Mouse (Mus musculus) forebrain, embryonic 10.5 days (tissue): ENCODE results near the gene Cpne4. TPM values are rescaled to one million over a fixed set of nuclear protein-coding genes. Genes with fewer than 3 reads are reported as not detected.

Experiments used
- DNase-seq: peaks from one replicate; pipeline ENCODE4 v3.0.0-alpha.2; 2017; ENCODE audit warnings: low spot score; ENCODE audit errors: extremely low spot score
- H3K27ac ChIP-seq: fragments of 300-500 bp; sonication (generic); 2 replicates; pipeline ENCODE4 v1.5.1; 2016; ENCODE audit warnings: mild to moderate bottlenecking
- H3K27me3 ChIP-seq: fragments of 300-500 bp; sonication (generic); 2 replicates; pipeline ENCODE4 v1.6.1; 2016; ENCODE audit warnings: mild to moderate bottlenecking; ENCODE audit not compliant: poor library complexity, severe bottlenecking
- H3K36me3 ChIP-seq: fragments of 300-500 bp; sonication (generic); replicated peaks from 2 replicates; pipeline ENCODE4 v1.6.1; 2016; ENCODE audit warnings: mild to moderate bottlenecking, moderate library complexity
- H3K4me1 ChIP-seq: fragments of 300-500 bp; sonication (generic); 2 replicates; pipeline ENCODE4 v1.6.1; 2016
- H3K4me3 ChIP-seq: fragments of 300-500 bp; sonication (generic); 2 replicates; pipeline ENCODE4 v1.5.1; 2016; ENCODE audit warnings: mild to moderate bottlenecking, moderate library complexity
- H3K9me3 ChIP-seq: fragments of 300-500 bp; sonication (generic); 2 replicates; pipeline ENCODE4 v1.6.1; 2016; ENCODE audit warnings: mild to moderate bottlenecking, moderate library complexity
- WGBS: fragments of 180-500 bp; shearing (Covaris S2); methylation state at CpG from one replicate; pipeline ENCODE4 v1.1.7; 2016; 5-methylcytosine and 5-hydroxymethylcytosine counted together
- polyA plus RNA-seq: library from polyadenylated mRNA; unstranded; fragments of >200 nt; fragmentation: Nextera tagmentation; extraction: Ambion mirVana; gene quantifications from 2 replicates; pipeline ENCODE4 v1.2.1, GENCODE M21; 2016

The Cpne4 gene
- 0.25 and 0.35 TPM in 2 replicates for polyA plus RNA-seq

DNA sequence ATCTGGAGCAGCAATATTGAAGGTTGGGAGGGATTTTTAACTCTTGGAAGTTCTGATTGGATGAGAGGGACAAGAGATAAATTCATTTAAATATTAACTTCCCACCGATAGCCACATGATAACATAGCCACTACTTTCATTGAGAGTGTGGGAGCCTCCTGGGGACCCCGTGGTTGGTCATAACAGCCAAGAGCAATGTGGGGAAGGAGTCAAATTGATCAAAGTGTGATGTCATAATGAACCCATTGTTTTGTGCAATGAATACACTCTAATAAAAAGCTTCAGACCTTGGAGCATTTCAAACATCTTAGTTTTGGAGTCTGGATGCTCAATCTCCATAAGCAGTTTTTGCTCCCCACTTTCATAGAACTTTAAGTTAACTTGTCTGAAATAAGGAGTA lies at the start of gene Cpne4:
TSS of gene Cpne4 (plus strand) at position 301 of the 400 bp plus-strand sequence.
- H3K27ac ChIP-seq, result no peak within 1 kb of the TSS
- H3K4me1 ChIP-seq, result no peaks in the 10 kb centered on the region
- no peak for DNase-seq
- H3K27me3 ChIP-seq, result no peaks in the 10 kb centered on the region
- H3K36me3 ChIP-seq, result no peaks in the 10 kb centered on the region
- 86% methylated on average over 2 of the region's 2 CpGs for WGBS
- H3K4me3 ChIP-seq, result no peak within 1 kb of the TSS
- no peaks in the 10 kb centered on the region for H3K9me3 ChIP-seq

DNA sequence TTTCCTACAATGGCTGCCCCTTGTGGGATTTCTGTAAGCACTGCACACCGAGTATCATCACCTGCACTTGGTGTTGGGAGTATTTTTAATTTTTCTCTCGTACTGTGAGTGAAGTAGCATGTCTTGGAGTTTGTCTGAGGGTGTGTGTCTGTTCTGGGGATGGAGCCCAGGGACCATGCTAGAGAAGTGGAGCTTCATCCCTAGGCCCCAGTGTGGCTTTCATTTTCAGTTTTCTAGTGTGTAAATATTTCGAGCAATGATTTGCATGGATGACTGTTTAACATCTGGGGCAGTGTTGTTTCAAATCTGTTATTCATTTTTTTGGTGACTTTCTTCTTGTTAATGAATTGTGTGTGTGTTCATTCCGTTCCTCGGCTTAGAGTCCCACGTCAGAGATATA lies 31.9 kb upstream of the Cpne4 start:
- no peaks in the 10 kb centered on the region for H3K27me3 ChIP-seq
- H3K4me3 ChIP-seq, result no peak overlapping the region
- no peak for DNase-seq
- H3K27ac ChIP-seq, result no peak overlapping the region
- no peaks in the 10 kb centered on the region for H3K9me3 ChIP-seq
- H3K36me3 ChIP-seq, result no peaks in the 10 kb centered on the region
- WGBS, result 84% methylated on average over 6 of the region's 6 CpGs
- H3K4me1 ChIP-seq, result no peaks in the 10 kb centered on the region

DNA sequence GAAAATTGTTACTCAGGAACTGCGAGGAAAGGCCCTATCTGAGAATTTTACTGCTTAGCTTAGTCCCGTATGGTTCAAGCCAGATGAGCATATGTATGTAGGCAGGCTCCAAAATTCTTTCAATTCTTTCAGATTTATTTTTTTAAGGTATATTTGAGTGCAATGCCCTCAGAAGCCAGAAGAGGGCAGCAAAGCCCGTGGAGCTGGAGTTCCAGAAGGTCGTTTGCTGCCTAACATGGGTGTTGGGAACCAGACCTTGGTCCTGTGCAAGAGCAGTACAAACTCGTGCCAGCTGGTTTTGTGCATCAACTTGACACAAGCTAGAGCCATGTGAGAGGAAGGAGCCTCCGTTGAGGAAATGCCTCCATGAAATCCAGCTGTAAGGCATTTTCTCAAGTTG lies 11.6 kb upstream of the Cpne4 start:
- Histone ChIP-seq H3K4me3 (no peak overlapping the region), H3K27ac (no peak overlapping the region), H3K27me3 (no peaks in the 10 kb centered on the region), H3K9me3 (no peaks in the 10 kb centered on the region; the same call in 1 of the 2 replicates), H3K36me3 (no peaks in the 10 kb centered on the region), H3K4me1 (no peaks in the 10 kb centered on the region)
- no peak for DNase-seq
- WGBS, result 58% methylated on average over 6 of the region's 6 CpGs

DNA sequence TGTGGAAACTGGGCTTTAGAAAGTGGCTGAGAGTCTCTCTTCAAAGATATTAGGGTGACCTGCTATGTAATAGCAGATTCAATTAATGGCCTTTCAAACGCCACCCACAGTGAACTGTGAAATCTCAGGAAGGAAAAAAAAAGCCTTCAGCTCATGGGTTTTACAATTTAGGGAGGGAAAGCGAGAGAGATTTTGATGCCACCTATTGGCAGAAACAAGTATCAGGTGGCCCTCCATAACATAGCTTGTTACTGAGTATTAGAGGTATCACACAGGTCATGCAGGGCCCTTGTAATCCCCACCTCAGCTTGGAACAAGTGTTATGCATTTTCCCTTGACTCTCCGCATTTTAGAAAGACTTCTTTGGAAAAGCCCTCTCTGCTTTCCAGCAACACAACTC lies 18.7 kb downstream of the Cpne4 start:
- 50% methylated on average over 3 of the region's 3 CpGs for WGBS
- Histone ChIP-seq H3K27ac (no peak overlapping the region), H3K9me3 (no peaks in the 10 kb centered on the region), H3K4me1 (peaks cover 11% of the 10 kb centered on the region), H3K27me3 (peaks cover 15% of the 10 kb centered on the region), H3K36me3 (no peaks in the 10 kb centered on the region), H3K4me3 (no peak overlapping the region)
- DNase-seq, result no peak

DNA sequence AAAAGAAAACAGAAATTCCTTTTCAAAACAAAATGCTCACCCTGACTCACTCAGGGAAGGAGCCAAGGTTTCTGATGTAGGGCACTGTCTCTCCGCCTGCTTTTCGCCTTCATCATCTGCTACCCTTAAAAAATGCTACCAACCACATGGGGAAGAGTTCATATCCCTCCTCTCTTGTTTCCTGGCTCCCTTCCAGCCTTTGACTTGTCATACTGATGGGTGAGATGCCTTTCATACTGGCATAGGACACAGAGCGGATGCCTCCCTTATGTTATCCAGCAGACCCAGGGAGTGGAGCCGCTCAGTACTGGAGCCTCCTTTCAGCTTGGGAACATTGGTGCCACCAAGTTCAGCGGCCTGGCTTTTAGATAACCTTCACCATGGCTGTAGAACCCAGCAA lies 19.4 kb downstream of the Cpne4 start:
- Histone ChIP-seq H3K27me3 (peaks cover 21% of the 10 kb centered on the region), H3K4me1 (peaks cover 11% of the 10 kb centered on the region), H3K4me3 (no peak overlapping the region), H3K36me3 (no peaks in the 10 kb centered on the region), H3K27ac (no peak overlapping the region), H3K9me3 (no peaks in the 10 kb centered on the region)
- DNase-seq, result no peak
- 88% methylated on average over 5 of the region's 5 CpGs for WGBS

DNA sequence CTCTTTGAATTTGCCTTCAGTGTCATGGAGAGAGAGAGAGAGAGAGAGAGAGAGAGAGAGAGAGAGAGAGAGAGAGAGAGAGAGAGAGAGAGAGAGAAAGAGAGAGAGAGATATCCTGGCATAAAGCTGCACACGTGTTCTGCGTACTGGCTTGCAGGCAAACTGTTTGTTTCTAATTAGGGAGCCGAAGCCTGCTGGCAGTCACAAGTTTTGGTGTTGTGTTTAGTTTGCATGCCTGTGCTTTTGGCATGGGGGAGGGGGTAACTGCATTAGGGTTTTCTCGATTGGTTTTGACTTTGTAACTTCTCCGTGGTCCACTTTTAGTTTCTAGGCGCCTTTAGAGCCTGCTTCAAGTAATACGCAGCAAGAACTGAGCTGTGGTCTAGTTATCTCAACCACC lies 20.0 kb downstream of the Cpne4 start:
- Histone ChIP-seq H3K4me1 (peaks cover 11% of the 10 kb centered on the region), H3K4me3 (no peak overlapping the region), H3K9me3 (no peaks in the 10 kb centered on the region), H3K36me3 (no peaks in the 10 kb centered on the region), H3K27ac (no peak overlapping the region), H3K27me3 (peaks cover 24% of the 10 kb centered on the region)
- DNase-seq, result no peak
- 78% methylated on average over 7 of the region's 7 CpGs for WGBS

DNA sequence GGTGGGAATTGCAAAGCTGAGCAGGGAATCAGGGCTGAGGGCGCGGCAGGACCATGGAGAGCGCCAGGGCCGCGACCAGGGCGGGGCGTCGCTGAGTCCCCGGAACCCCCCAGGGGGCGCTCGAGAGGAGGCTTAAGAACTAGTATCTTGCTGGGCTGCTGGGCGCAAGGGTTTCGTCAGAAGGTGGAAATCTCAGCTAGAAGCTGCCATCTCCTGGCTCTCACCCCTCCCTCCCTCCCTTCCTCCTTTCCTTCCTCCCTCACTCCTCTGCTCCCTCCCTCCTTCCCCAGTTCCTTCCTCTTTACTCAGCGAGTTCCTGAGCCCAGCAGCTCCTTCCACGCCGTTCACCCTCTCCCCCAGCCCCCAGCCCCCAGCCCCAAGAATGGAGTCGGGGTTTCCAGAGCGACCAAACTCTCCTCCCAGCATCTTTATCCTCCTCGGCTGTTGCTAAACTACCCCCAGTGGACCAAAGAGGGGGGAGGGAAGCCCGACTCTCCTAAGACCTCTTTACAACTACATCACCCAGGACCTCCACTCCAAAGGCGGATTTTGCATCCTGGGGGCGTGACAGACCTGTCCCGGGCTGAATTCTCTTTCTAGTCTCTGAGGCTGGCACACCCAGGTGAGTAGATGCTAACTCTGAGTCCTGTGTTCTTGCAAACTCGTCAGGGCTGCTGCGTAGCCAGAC lies 22.5 kb downstream of the Cpne4 start:
- Histone ChIP-seq H3K4me3 (peak overlapping the region; percentile 39), H3K9me3 (no peaks in the 10 kb centered on the region), H3K4me1 (peaks cover 11% of the 10 kb centered on the region), H3K27ac (no peak overlapping the region), H3K36me3 (no peaks in the 10 kb centered on the region), H3K27me3 (peaks cover 24% of the 10 kb centered on the region)
- DNase-seq, result peak; percentile 82
- 0% methylated on average over 25 of the region's 25 CpGs for WGBS

DNA sequence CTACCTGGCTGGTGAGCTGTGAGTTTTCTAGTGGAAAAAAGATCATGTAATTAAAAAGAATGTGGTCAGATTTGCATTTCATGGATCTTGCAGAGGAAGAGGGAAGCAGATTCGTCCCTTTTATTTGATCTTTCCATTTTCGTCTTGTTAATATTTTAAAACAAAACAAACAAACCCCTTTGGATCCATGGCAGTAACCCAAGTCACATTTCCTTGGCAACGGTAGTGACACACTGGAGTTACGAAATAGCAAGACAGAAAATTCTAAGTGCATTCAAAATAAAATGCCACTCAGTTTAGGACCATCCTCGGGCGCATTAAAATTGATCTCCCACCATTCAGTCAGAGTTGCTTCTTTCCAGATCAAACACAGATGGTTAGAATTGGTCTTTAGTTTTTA lies 25.8 kb downstream of the Cpne4 start:
- WGBS, result 87% methylated on average over 6 of the region's 6 CpGs
- no peak for DNase-seq
- Histone ChIP-seq H3K36me3 (no peaks in the 10 kb centered on the region), H3K4me1 (peaks cover 11% of the 10 kb centered on the region), H3K9me3 (no peaks in the 10 kb centered on the region), H3K4me3 (no peak overlapping the region), H3K27ac (no peak overlapping the region), H3K27me3 (peaks cover 24% of the 10 kb centered on the region)

DNA sequence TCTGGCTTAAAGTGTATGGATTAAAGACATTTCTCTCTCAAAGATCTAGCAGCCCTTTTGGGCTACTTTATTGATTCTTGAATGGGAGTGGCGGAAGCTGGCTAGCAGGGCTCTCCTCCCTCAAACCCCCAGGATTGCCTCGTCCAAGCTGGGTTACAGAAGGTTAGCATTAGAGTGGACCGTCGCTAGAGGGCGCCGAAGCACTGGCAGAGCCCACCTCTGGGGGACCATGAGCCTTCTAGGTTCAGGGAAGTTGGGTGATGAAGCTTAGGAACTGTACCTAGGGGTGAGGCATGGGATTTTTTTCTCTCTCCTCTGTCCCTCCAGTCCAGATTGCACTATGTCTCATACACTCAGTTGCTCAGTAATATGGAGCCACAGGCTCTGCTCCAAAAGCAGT lies 27.4 kb downstream of the Cpne4 start:
- Histone ChIP-seq H3K27me3 (peaks cover 22% of the 10 kb centered on the region), H3K9me3 (no peaks in the 10 kb centered on the region), H3K36me3 (no peaks in the 10 kb centered on the region), H3K4me3 (no peak overlapping the region), H3K4me1 (peaks cover 10% of the 10 kb centered on the region), H3K27ac (no peak overlapping the region)
- DNase-seq, result peak; percentile 70
- under 1% methylated on average over 6 of the region's 6 CpGs for WGBS

DNA sequence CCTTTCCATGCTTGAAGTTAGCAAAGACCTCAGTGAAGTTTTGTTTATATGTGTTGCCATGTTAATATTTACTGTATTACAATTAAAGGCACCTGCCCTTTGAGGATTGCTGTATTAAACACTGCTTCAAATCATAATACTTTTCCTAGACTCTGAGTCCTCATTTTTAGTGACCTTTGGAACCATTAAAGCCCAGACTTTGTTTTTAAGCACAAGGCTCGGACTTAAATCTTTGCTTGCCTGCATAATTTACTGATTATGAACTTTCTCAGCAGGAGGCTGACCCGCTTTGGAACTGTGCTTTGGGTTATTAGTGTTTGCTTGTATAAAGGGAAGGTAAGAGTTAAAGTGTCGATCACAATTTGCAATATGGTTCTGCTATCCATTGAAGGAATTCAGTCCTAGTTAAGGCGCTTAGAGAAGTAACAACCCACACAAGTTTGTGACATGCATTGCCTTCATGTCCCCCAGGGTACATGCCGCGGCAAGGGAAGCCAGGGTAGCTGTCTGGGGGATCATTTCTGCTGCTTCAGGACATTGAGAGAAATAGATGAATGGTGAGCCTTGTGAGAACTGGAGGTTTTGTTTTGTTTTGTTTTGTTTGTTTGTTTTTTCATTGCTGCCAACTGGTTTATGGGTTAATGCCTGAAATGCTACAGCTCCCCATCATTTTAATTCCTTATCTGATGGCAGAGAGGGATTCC lies 35.0 kb downstream of the Cpne4 start:
- 74% methylated on average over 6 of the region's 6 CpGs for WGBS
- Histone ChIP-seq H3K9me3 (no peaks in the 10 kb centered on the region), H3K4me3 (no peak overlapping the region), H3K27ac (no peak overlapping the region), H3K4me1 (no peaks in the 10 kb centered on the region), H3K27me3 (no peaks in the 10 kb centered on the region), H3K36me3 (no peaks in the 10 kb centered on the region)
- DNase-seq, result no peak

DNA sequence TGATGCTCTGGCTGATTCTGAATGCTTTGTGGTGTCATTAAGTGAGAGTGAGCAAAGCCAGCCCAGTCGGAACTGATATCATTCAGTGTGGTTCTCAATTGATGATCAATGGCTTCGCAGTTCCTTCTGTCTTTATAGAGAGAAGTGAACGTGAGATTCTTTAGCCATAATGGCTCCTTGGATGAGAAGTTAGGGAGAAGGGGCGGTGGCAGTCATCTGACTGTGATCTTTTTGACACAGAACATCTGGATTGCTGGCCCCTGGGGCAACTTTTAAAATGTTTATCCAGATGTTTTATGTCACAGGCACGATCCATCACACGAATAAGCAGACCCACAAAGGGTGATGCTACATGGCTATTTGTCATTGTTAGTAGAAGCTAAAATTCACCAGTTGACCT lies 35.6 kb downstream of the Cpne4 start:
- no peak for DNase-seq
- 59% methylated on average over 6 of the region's 6 CpGs for WGBS
- Histone ChIP-seq H3K4me1 (no peaks in the 10 kb centered on the region), H3K9me3 (no peaks in the 10 kb centered on the region), H3K27ac (no peak overlapping the region), H3K27me3 (no peaks in the 10 kb centered on the region), H3K4me3 (no peak overlapping the region), H3K36me3 (no peaks in the 10 kb centered on the region)

DNA sequence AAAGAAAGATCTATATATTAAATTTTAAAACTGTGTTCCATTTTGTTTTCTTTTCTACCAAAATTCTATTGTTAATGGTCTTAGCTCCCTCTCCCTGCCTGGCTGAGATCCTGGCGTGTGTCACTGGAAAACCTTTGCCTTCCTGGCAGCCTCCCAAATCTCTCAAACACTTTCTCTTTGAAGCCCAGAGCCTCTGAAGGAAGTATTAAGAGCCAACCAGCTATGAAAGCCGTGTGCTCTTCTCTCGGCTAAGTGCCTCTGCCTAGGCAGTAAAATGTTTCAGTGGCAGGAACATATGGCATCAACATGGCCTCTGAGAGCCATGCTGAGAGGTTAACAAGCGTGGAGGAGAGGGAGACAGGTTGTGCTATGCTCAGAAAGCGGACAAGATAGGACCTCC lies 47.5 kb downstream of the Cpne4 start:
- 0 out of 2 replicates have a peak, but pooled peaks cover 2% of the 10 kb centered on the region for H3K9me3 ChIP-seq
- no peak overlapping the region for H3K27ac ChIP-seq
- 67% methylated on average over 5 of the region's 5 CpGs for WGBS
- no peak overlapping the region for H3K4me3 ChIP-seq
- no peak for DNase-seq
- peaks cover 6% of the 10 kb centered on the region; the same call in 1 of the 2 replicates for H3K4me1 ChIP-seq
- H3K27me3 ChIP-seq, result no peaks in the 10 kb centered on the region
- no peaks in the 10 kb centered on the region for H3K36me3 ChIP-seq

DNA sequence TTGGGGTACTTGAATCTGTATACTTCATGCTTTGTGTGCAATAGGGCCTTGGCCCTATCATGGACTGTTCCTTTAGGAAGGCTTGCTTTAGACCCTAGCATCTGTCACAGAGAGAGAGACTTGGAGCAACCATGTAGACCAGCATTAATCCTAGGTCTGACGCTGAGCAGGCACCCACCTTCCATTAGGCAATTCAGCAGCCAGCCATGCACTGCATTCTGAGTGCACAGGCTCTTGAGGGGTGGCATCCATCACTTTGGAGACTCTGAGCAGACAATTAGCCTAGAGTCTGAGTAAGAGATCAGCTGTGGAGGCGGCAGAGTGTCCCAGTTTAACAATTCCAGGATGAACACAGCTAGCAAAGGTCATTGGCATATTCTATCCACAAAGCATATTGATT lies 47.9 kb downstream of the Cpne4 start:
- Histone ChIP-seq H3K36me3 (no peaks in the 10 kb centered on the region), H3K9me3 (0 out of 2 replicates have a peak, but pooled peaks cover 2% of the 10 kb centered on the region), H3K4me1 (peaks cover 6% of the 10 kb centered on the region; the same call in 1 of the 2 replicates), H3K27me3 (no peaks in the 10 kb centered on the region), H3K4me3 (no peak overlapping the region), H3K27ac (no peak overlapping the region)
- DNase-seq, result no peak
- 92% methylated on average over 2 of the region's 2 CpGs for WGBS
